ENCODE assay signal across 10 mouse cellular contexts in the genomic region with DNA sequence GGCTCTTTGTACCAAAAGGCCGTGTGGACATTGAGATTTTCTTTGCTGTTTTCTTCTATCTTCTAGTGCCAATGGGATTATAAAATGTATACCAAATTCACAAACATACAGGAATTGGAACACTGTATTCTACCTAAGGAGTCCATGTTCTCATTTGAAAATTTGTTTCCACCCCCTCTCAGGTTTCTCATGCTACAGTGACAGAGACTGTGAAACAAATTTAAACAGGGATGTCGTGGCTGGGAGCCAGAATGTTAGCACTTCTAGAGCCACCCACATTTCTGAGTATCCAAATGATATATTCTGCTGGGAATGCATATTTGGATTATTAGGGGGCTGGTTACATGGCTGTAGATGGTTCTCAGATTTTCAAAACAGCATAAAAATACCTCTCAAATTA.
"Had no signal": no experiment of that assay in that cellular context is flagged by ENCODE, and none has a peak within 500 bp of the region (broad histone marks: within the 10 kb centered on the region; RNA-seq: fewer than 3 reads in every experiment).

No protein-coding gene starts in this region.

- H3K36me3 ChIP-seq: intestine, embryonic 15.5 days; limb, embryonic 13.5 days; midbrain, embryonic 12.5 days had no signal

- H3K27me3 ChIP-seq: intestine, embryonic 15.5 days; midbrain, embryonic 12.5 days had no signal

- DNase-seq: kidney, adult 18-20 months; kidney, postnatal 10 days; kidney, postnatal 4 days; lung, adult 18-20 months; thymus, adult 2 months; thymus, postnatal 25 days had no signal

- H3K9me3 ChIP-seq: intestine, embryonic 15.5 days; limb, embryonic 13.5 days; midbrain, embryonic 12.5 days had no signal

- H3K4me3 ChIP-seq: intestine, embryonic 15.5 days; limb, embryonic 13.5 days; midbrain, embryonic 12.5 days had no signal

- H3K4me1 ChIP-seq: intestine, embryonic 15.5 days; limb, embryonic 13.5 days; midbrain, embryonic 12.5 days had no signal

- H3K27ac ChIP-seq: intestine, embryonic 15.5 days; limb, embryonic 13.5 days; liver, embryonic 14.5 days; midbrain, embryonic 12.5 days had no signal
